Mouse (Mus musculus) lung, postnatal 36 days (tissue): ENCODE data around the gene Pip4k2a.
"Not testable (repeated sequence)": the region's sequence is repeated elsewhere in the genome, so short reads cannot be mapped to it uniquely, and the experiment has no call there.

Experiments
- DNase-seq: peaks from one replicate; pipeline ENCODE4 v3.0.0; 2022; ENCODE audit warnings: mixed read lengths

Gene Pip4k2a

DNA sequence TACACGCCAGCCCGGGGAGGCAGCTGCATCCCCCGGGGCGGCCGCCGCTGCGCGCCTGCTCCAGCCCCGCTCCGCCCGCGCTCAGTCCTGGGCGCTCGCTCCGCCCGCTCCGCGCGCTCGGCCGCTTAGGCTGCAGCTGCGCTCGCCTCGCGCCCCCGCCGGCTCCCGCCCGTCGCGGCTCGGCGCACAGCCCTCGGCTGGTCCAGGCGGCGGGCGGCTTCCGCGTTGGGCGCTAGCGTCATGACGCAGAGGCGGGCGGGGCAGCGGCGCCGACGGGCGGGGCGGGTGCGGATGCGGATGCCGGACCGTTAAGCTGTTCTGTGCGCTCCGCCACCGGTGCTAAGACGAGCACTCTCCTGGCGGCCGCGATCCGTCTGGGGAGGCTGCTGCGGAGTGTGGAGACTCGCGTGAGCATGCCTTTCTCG is at the start of gene Pip4k2a, which contains the start of gene 4930426L09Rik:
Gene Pip4k2a, minus strand, starts transcription at position 73 of the 425 bp plus-strand sequence.
Gene 4930426L09Rik, plus strand, starts transcription at position 290 of the 425 bp plus-strand sequence.
- peak; percentile 95 for DNase-seq

DNA sequence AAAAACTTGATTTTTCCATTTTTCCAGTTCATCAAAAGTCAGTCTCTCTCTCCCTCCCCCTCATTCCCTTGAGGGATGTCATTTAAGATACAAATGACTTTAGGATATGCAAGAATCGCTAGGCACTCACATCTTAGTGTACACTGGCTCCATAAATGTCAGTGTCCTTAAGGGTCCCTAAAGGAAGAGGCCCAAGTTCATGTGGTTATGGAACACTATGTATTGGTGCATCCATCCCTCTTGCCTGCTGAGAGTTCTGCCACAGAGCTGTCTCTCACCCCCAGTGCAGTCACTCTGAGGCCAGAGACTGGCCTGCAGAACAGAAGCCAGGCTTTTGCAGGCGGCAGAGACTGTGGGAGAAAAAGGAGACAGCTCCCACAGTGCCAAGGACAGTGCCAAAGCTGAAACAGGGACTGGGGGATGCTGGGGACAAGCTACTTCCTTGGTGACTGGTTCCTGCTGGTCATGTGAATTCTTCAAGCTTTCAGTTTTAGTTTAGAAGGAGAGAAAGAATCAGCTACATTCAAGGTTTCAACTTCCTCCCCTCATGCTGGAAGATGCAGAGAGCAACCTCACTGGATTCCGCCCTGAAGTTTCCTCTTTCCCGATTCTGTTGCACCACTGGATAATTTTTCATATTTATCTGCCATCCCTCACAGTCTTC is 40.1 kb upstream of the Pip4k2a start:
- no peak for DNase-seq

DNA sequence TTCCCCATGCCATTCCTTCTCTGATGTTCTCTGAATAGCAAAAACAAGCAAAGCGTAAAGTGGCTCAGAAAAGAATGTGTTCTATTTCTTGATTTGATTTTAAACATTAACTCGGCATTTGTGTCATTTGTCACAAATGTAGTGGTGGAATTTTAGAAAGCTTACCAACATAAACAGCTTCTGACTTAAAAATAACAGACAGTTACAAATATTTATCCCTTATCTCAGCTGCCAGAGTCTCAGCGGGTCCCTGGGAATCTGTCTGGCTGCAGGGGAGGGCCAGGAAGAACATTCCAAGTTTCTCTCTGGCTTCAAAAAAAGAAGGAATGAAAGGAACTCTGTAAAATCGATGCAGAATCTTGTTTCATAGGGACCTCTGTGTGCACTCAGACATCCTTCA is 39.5 kb upstream of the Pip4k2a start:
- no peak for DNase-seq

DNA sequence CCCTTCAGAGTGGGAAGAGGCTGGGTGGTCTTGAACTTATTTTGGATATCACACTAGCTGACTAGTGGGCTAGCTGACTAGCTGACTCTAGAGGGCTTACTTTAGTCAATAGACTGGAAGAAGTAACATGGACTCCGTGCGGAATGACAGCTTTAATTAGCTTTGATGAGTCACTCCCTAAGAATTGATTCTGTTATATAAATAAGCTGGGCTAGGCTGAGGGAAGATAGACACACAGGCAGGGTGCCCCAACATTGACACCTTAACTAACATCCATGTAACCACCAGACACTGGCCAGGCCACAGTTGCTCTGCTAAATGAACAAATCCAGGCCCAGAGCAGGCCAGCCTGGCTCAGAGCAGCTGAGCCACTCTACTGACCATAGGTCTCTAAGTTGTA is 26.9 kb upstream of the Pip4k2a start:
- DNase-seq = no peak

DNA sequence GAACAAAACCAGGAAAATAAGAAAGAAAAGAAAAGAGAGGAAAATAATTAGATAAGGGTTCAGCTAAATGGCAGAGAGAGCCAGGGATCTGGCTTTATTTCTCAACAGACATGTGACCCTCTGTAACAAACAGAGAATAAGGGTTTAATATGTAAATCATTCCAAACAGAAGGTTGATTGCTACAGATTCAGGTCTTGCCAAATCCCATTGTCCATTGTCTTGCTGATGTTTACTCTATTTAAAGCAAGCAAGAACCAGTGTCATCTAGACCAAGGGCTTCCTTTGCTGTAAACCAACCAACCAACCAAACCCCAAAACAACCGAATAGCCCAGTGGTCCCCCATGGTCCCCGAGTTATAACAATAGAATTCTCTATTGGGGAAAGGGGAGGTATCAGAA is 20.1 kb upstream of the Pip4k2a start:
- DNase-seq = no peak

DNA sequence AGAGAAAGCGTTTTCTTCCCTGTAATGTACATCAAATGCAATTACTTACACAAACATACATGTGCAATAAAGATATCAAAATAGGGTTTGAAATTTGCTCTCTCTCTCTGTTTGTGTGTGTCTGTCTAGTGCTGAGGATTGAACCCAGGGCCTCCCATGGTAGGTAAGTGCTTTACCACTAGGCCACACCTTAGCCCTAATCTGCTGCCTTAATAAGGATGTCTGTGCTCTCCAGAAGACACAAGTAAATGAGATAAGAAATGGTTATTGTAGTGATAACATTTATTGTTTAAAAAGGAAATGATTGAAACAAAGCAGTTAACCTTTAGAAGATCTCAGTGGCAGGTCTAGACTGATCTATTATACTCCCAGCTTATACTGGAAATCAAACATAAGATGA is 18.9 kb upstream of the Pip4k2a start:
- DNase-seq = no peak

DNA sequence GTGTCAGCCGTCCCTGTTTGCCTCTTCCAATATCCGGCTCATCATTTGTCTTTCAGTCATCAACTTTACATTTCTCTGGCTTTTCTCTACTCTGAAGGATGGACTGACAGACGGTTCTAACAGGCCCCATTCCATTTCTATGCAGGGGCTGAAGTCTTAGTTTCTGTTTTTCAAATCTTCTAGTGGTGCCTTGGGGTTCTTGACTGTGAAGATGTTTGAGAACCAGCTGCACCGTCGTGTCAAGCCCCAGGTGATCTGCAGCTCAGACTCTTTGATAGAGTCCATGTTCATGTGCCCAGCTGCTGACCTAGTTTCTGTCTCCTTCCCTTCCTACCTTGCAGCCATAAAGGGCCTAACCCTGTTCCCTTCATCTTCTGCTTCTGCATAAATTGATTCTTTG is 18.4 kb upstream of the Pip4k2a start:
- no peak for DNase-seq

DNA sequence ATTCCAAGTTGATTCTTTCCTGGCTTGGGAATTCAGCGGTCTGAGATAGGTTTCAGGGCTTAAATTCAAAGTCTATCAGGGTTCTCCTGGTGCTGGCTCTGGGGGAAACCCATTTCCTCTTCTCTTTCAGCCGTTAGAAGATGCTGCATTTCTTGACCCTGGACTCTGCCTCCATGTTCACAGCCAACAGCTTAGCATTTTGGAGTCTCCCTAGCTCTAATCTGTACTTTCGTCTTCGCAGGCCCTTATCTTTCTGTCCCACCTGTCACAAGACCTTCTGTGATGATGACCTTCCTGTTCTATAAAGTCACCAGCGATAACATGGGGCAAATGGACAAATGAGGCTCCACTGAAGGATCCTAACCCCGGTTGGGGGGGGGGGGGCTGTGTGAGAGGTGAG is 13.5 kb upstream of the Pip4k2a start:
- no peak for DNase-seq

DNA sequence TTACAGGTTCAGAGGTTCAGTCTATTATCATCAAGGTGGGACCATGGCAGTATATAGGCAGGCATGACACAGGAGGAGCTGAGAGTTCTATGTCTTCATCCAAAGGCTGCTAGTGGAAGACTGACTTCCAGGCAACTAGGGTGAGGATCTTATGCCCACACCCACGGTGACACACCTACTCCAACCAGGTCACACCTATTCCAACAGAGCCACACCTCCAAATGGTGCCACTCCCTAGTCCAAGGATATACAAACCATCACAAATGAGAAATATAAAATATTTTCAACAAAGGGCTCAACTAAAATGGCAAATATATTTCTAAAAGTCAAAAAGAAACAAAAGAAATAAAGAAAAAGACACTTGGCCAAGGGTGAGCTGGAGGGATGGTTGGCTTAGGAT is 12.6 kb upstream of the Pip4k2a start:
- DNase-seq = not testable (repeated sequence)

DNA sequence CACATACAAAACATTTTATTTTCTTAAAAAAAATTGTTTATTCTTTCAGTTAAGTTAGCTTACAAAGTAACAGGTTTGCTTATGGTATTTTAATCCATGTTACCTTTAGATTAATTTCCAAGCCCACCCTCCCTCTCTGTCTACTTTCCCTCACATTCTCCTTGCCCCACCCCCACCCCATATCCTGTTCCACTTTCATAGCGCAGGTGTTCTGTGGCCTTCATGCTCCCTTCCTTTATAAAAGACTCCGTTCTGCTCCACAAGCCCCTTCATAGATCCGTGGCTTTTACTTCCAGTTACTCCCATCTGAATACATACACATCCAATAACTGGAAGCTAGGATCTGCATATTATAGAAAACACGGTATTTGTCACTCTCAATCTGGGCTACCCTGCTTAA is 9.7 kb upstream of the Pip4k2a start:
- DNase-seq = no peak

DNA sequence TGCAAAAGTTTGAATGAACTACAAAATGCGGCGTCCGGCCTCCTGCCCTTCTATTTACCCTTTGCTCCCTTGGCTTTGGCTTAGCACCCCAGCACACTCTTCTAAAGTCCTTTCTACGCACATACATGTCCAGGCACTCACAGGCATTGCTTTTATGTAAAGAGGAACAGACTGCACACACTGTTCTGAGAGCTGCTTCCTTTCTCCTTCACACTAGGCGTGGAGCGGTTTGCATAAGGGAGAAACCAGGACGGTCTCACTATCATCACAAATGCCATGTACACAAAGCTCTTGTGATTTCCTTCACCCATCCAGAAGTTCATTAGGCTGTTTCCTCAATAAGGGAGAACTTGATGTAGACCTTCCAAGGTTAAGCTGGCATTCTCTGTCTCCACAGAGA is 8.2 kb upstream of the Pip4k2a start:
- no peak for DNase-seq

DNA sequence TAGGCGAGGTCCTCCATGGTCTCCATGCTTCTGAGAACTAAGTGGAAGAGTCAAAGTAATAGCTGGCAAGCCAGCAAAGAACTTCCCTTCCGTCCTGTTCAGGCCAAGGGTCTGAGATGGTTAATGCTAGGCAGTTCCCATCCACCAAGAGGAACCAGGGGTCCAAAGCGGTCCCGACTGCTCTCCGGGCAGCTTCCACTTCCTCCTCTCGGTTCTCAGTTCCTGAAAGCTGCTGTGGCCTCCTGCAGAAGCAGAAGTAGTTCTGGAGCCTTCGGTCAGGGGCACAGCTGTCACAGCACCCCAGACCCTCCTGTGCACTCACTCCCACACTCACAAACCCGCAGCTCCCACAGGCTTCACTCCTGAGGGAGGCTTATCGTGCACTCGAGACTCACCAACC is 6.9 kb upstream of the Pip4k2a start:
- DNase-seq = peak; percentile 65

DNA sequence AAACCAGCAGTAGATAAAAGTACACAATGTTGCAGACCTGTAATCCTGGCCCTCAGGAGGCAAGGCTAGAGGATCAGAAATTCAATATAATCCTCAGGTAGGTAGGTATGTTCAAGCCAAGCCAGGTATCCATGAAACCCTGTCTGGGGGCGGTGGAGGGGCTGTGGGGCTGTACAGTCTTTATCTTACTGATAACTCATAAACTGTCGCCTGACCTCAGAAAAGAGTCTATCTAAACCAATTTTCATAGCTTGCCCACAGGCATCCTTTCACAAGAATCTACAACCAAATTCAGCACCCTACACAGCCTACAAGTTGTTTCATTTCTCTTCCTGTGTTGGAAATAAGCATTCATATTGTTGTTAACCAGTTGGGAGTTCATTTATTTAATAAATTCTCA is 1.5 kb upstream of the Pip4k2a start:
- DNase-seq = no peak

DNA sequence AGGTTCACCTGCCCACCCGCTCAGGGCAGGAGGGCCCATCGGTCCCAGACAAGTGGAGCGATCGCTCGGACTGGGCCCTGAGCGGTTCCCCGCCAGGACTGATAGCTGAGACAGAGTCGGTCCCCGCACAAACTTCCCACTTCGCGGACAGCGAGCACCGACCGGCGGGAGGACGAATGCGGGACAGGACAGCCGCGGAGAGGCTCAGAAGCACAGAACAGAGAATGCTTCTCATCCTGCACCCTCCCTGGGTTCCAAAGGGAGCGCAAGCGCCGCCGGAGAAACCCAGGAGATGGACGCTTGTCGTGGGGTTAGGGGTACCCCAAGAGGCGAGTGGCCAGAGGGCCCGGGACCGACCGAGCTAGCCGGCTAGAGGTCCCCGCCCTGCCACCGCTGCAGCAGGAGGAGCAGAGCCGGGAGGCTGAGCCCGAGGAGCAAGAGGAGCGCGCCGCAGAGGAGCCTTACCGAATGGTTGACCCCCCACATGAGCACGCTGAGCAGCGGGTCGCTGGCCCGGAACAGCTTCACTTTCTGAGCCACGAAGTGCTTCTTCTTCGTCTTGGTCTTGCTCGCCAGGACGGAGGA is 447 bp downstream of the Pip4k2a start:
- DNase-seq = peak; percentile 40

DNA sequence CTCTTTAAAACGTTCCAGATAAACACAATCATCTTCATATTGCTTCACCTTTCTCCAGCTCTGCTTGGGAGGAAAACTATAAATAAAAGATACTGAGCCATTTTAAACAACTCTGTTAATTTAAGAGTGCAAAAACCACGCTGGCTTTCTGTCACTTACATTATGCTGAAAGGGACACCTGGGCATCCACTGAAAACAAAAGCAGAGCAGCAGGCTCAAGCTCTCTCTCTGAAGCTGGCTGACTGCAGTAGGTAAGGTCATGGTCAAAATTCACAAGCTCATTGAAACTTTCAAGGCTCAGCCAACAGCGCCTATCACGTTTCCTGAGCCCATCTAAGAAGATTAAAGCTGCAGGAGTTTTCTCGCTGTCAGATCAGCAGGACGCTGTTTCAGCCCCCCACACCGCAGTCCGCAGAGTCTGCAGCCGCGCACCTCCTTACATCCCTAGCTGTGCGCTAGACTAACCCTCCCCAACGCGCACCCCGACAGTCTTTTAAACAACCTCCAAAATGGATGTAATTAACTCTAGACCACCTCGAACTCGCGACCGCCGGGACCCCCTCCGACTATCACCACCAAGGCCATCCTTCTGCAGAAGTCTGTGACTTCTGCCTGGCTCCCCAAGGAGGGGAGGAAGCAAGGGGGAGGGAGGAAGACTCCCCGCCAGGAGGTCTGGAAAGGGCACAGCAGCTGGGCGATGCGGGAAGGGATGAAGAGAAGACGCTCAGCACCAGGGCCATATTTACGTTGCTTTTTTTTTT is 1.3 kb downstream of the Pip4k2a start:
- DNase-seq = peak; percentile 13

DNA sequence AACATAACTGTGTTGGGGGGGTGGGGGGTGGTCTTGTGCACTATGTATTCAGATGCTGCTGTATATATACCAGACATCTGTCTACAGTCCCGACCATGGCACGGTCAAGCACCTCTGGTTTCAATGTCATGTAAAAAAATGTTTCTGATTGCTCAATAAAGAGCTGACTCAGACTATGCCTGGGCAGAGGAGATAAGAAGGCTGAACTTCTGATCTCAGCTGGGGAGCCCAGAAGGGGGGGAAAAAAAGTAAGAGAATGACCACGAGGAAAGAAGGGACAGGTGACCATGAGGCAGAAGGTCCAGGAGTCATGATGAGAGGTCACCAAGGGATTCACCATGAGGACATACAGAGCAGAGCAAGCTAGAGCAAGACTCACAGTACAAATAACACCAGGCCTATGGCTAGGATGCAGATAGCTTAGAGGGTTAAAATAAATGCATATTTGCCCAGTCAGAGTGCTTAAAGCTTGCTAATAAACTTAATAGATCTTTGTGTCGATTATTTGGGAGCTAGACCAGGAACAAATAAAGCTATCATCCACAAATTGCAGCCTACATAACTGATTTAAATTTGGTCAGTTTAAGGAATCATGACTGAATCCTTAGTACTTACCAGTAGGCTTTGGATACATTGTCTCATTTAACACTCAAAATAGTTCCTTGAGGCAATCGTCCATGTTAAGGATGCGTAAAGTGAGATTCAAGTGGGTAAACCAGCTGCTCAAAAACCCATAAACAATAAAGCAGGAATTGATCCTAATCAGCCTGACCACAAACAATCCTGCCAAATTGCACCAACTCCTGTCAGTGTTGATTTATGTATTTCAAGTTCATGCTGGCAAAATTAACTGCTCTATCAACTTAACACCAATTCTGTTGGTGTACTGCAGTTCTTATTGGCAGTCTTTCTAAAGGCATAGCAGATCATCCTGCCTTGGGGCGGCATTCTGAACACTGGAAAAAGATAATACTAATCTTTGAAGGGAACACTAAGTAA is 5.1 kb downstream of the Pip4k2a start:
- DNase-seq = no peak

DNA sequence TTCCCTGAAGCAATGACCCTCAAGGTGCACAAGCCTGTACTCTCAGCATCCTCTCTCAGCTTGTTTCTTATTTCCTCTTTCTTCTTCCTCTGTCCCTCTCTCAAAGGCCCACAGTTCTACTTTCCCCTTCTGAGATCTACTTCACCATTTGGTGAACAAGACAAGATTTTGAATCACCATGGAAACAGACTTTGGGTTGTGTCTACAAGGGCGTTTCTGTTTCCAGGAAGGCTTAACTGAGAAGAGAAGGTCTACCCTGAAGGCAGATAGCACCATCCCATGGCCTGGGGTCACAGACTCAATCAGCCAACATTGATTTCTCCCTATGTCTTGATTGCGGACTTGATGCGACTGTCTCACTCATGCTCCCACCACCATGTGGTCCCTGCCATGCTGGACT is 9.0 kb downstream of the Pip4k2a start:
- DNase-seq = peak; percentile 50

DNA sequence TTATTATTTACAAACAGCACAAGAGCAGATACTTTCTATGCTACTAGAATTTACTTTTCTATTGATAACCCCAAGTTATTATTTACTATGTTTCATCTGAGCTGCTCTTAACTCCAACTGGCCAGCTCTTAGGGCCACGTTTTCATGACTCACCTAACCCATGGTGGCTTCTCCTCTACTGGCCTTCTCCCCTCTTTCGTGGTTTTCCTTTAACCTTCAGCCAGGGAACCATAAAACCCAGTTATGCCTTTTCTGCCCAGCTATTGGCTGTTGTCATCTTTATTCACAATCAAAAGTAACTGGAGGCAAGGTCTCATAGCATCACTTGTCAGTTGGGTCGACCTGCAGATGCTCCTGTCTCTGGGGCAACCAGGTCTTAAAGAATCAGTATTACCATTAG is 12.4 kb downstream of the Pip4k2a start:
- no peak for DNase-seq

DNA sequence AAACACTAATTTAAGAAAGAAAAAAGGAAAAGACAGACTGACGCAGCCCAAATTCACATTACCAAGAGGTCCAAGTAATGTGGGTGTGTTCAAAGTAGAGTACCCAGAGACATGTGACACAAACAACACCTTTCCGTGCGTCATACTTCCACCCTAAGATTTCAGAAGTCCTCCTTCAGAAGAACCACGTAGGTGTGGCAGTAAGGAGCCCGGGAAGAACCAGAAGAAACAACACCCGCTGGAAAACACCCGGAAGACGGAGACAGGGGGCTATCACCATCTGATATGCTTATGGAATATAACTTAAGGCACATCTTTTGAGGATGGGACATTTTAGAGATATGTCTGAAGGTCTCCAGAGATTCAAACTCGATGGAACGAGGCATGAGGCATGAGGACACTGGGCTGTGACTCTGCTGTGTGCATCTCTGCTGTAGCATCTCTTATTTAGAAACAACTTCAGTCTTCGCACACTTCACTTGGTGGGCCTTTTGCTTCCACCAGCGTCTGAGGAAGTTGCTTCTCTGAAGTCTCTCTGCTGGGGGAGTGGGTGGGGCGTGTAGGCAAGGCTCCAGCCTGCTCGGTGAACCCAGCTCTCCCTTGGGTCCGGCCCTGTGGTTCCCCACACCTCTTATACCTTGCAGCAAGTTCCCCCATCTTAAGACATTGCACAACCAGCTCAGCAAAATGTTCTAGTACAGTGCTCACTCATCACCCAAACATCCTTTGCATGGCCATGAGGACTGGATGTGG is 13.7 kb downstream of the Pip4k2a start:
- peak; percentile 81 for DNase-seq

DNA sequence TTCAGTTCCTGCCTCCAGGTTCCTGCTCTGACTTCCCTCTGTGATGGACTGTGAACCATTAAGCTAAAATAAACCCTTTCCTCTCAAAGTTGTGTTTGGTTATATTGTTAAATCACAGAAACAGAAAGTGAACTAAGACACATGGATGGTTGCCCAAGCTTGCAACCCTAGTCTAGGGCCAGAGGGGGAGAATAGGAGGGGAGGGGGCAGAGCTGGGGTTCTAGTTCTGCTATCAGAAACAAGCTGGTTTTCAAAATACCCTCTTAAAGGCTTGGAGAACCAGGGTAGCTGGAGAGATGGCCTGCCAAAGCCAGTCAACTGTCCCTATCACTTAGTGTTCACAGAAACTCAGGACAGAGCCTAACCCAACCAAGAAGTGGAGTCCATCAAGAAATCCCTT is 14.4 kb downstream of the Pip4k2a start:
- DNase-seq = no peak

DNA sequence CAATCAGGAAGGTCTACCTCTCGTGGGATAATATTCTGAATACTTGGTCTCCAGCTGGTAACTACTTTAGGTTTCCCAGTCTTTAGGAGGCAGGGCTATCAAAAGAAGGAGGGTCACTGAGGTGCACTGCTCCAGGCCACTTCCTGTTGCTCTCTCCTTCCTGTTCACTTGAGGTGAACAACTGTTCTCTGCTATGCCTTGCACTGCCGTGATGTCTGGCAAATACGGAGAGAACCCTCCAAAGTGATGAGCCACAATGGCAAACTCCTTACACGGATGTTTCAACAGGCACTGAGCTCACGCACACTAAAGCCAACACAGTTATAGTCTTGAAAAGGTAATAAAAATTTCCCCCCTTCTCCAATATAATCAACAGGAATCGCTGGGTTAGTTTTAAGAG is 15.3 kb downstream of the Pip4k2a start:
- DNase-seq = no peak

DNA sequence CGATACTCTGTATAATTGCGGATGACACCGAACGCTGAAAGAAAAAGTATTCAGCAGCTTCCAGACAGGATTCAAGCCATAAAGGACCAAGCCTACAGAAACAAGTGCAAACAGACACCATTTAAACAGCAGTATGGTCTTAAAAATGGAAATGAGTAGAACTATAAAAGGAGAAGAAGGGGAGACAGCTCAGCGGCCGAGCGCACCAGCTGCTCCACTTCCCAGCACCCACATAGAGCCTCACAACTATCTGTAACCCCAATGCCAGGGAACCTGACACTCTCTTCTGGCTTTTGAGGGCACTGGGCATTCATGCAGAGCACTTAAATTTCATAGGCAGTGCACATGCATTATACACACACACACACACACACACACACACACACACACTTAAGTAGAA is 18.3 kb downstream of the Pip4k2a start:
- no peak for DNase-seq
